Mouse (Mus musculus): Measurements from ENCODE around the gene Zfp410. TPM values are rescaled to one million over a fixed set of nuclear protein-coding genes. Genes with fewer than 3 reads are reported as not detected.

Zfp410 gene
- polyA plus RNA-seq (2014; fragmentation: Illumina TruSeq; extraction: RNeasy Lipid Tissue Mini Kit (QIAGEN cat#74804); ENCODE audit: low read depth, low replicate concordance), result 13.7 TPM

DNA sequence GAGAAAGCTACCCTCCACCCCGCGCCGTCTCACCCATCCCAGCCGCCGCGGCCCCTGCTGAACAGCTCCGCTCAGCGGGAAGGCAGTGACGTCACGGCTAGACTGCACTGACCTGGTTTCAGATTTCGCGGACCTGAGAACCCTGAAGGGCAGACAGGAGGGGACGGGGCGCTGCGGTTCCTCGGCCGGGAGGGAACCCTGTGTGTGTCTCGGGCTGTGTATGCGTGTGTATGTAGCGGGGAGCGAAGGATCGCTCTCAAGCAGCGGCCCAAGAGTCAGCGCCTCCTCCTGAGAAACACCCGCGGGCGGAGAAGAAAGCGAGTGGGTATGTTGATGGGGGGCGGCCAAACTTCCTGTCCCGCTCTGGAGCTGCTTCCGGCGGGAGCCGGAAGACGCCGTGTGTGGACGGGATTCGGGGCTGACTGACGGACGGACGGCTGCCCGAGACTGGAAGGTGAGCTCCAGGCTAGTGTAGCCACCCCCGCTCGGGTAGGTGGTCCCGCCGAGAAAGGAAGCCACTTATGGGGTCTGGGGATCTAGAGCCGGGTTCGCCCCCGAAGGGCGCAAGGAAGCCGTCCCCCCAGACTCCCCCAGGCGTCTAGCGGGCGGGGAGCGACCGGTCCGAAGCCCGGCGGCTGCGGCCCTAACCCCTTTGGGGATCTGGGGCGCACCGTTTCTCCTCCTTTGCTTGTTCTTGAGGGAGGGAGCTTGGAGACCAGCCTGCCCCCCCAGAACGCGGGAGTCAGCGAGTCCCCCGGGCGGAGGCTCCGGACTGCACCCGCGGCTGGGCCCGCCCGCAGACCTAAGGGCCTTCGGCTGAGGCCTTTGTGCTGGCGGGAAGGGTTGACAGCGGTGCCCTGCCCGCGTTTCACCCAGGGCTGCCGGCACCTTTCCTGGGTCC lies at the start of gene Zfp410:
Gene Zfp410 (plus strand): TSS at position 132 of the 901 bp plus-strand sequence.

GRCm38 (mm10) chr12:84284885-84285592 lies 31.6 kb upstream of the Zfp410 start, which contains the start of gene Ptgr2:
Gene Ptgr2 (plus strand): TSS chr12:84285232.

DNA sequence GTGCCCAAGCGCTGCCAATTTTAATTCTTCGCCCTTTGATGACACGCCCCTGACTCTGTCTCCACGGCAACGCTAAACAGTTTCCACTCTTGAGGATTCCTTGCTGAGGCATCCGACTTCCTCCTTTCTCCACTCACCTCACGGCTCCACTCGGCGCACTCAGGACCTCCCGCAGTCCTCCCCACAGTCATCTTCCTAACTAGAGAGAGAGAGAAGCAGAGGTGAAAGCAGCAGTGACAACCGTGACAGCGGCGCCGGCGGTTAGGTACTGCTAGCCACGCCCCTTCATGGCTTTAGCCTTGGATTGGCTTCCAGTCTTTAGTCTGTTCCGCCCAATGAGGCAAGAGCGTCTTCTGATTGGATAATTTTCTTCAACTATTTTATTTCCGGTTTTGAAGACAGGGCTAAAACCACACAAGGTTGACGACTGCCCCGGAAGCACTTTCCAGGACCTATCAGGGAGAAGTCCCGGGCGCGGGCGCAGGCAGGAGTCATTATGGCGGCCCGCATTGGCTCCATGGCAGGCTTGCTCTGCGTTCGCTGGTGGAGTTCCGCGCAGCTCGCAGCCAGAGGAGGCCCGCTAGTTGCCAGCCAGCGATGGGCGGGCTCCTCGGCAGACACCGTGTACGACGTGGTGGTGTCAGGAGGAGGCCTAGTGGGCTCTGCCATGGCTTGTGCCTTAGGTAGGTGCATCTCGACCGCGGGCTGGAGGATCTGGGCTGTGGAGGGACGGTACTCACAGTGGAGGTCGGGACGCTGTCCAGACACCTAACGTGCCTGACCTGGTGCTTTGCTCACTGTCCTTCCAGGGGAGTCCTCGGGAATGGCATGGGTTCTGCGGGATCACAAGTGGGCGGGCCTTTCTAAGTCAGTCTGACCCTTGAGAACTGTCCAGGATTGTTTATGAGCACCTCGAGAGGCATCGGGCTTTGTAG lies 45.2 kb downstream of the Zfp410 start, which contains the start of the genes Coq6 and Fam161b:
Gene Coq6 (plus strand): TSS at position 103 of the 935 bp plus-strand sequence.
Gene Fam161b (minus strand): TSS at position 279 of the 935 bp plus-strand sequence.

Other genes starting within 250 kb of the Zfp410 start
- not detected for gene Acot5, start 247.5 kb upstream of the Zfp410 start, polyA plus RNA-seq (2014; fragmentation: Illumina TruSeq; extraction: RNeasy Lipid Tissue Mini Kit (QIAGEN cat#74804); ENCODE audit: low read depth, low replicate concordance)
- 2.0 TPM for gene Acot6, start 216.2 kb upstream of the Zfp410 start, polyA plus RNA-seq (2014; fragmentation: Illumina TruSeq; extraction: RNeasy Lipid Tissue Mini Kit (QIAGEN cat#74804); ENCODE audit: low read depth, low replicate concordance)
- 1.4 TPM for gene Dnal1, start 202.5 kb upstream of the Zfp410 start, polyA plus RNA-seq (2014; fragmentation: Illumina TruSeq; extraction: RNeasy Lipid Tissue Mini Kit (QIAGEN cat#74804); ENCODE audit: low read depth, low replicate concordance)
- not detected for gene Pnma1, start 168.4 kb upstream of the Zfp410 start, polyA plus RNA-seq (2014; fragmentation: Illumina TruSeq; extraction: RNeasy Lipid Tissue Mini Kit (QIAGEN cat#74804); ENCODE audit: low read depth, low replicate concordance)
- 3.2 TPM for gene Elmsan1, start 98.0 kb upstream of the Zfp410 start, polyA plus RNA-seq (2014; fragmentation: Illumina TruSeq; extraction: RNeasy Lipid Tissue Mini Kit (QIAGEN cat#74804); ENCODE audit: low read depth, low replicate concordance)
- gene Ptgr2, start 31.6 kb upstream of the Zfp410 start, polyA plus RNA-seq (2014; fragmentation: Illumina TruSeq; extraction: RNeasy Lipid Tissue Mini Kit (QIAGEN cat#74804); ENCODE audit: low read depth, low replicate concordance), result 87.0 TPM
- gene Coq6, start 44.8 kb downstream of the Zfp410 start, polyA plus RNA-seq (2014; fragmentation: Illumina TruSeq; extraction: RNeasy Lipid Tissue Mini Kit (QIAGEN cat#74804); ENCODE audit: low read depth, low replicate concordance), result 2.3 TPM
- gene Fam161b, start 45.0 kb downstream of the Zfp410 start, polyA plus RNA-seq (2014; fragmentation: Illumina TruSeq; extraction: RNeasy Lipid Tissue Mini Kit (QIAGEN cat#74804); ENCODE audit: low read depth, low replicate concordance), result 0.50 TPM
- 157 TPM for gene Entpd5, start 92.2 kb downstream of the Zfp410 start, polyA plus RNA-seq (2014; fragmentation: Illumina TruSeq; extraction: RNeasy Lipid Tissue Mini Kit (QIAGEN cat#74804); ENCODE audit: low read depth, low replicate concordance)
- 2.4 TPM for gene Bbof1, start 92.2 kb downstream of the Zfp410 start, polyA plus RNA-seq (2014; fragmentation: Illumina TruSeq; extraction: RNeasy Lipid Tissue Mini Kit (QIAGEN cat#74804); ENCODE audit: low read depth, low replicate concordance)
- 5.3 TPM for gene Rnf113a2, start 100.3 kb downstream of the Zfp410 start, polyA plus RNA-seq (2014; fragmentation: Illumina TruSeq; extraction: RNeasy Lipid Tissue Mini Kit (QIAGEN cat#74804); ENCODE audit: low read depth, low replicate concordance)
- gene Aldh6a1, start 134.2 kb downstream of the Zfp410 start, polyA plus RNA-seq (2014; fragmentation: Illumina TruSeq; extraction: RNeasy Lipid Tissue Mini Kit (QIAGEN cat#74804); ENCODE audit: low read depth, low replicate concordance), result 694 TPM
- gene Lin52, start 134.6 kb downstream of the Zfp410 start, polyA plus RNA-seq (2014; fragmentation: Illumina TruSeq; extraction: RNeasy Lipid Tissue Mini Kit (QIAGEN cat#74804); ENCODE audit: low read depth, low replicate concordance), result 10.4 TPM

All from liver, adult 10 weeks (tissue).